Mouse (Mus musculus) heart, adult 10 weeks (tissue): ENCODE measurements around the gene Itgb3bp. TPM values are rescaled to one million over a fixed set of nuclear protein-coding genes. Genes with fewer than 3 reads are reported as not detected.

Experiments used
- polyA plus RNA-seq: library from polyadenylated mRNA; stranded (reverse); fragments of 350-450 nt; fragmentation: Illumina TruSeq; extraction: RNeasy Lipid Tissue Mini Kit (QIAGEN cat#74804); gene quantifications from one replicate; pipeline ENCODE4 v1.2.3, GENCODE M21; 2014; ENCODE audit warnings: low read depth, low replicate concordance

Gene Itgb3bp
- polyA plus RNA-seq, result 9.9 TPM

GRCm38 (mm10) chr4:99929613-99930517, at the start of gene Itgb3bp:
Gene Itgb3bp, minus strand, starts transcription at chr4:99929813.

GRCm38 (mm10) chr4:99929149-99929612, 432 bp downstream of the Itgb3bp start, which contains the start of gene Pgm1:
Gene Pgm1, plus strand, starts transcription at chr4:99929414.

GRCm38 (mm10) chr4:99829094-99830073, 100.2 kb downstream of the Itgb3bp start, which contains the start of gene Efcab7:
Gene Efcab7, plus strand, starts transcription at chr4:99829198.

Other genes starting within 250 kb of the Itgb3bp start
- 9.3 TPM for gene Alg6, start 214.1 kb downstream of the Itgb3bp start, polyA plus RNA-seq
- gene Efcab7, start 100.6 kb downstream of the Itgb3bp start, polyA plus RNA-seq, result 0.52 TPM
- 198 TPM for gene Pgm1, start 399 bp downstream of the Itgb3bp start, polyA plus RNA-seq
- 2.5 TPM for gene Ror1, start 166.0 kb upstream of the Itgb3bp start, polyA plus RNA-seq